Mouse (Mus musculus) liver, adult 2 months (tissue): ENCODE measurements around the gene Il3ra. TPM values are rescaled to one million over a fixed set of nuclear protein-coding genes. Genes with fewer than 3 reads are reported as not detected.

Source experiments
- DNase-seq: peaks from one replicate; pipeline ENCODE4 v3.0.0-alpha.2; 2011; ENCODE audit warnings: low read depth, low spot score; ENCODE audit errors: extremely low read depth
- H3K27ac ChIP-seq: fragments of 200-500 bp; replicated peaks from 2 replicates; pipeline ENCODE4 v1.5.1; 2012; ENCODE audit warnings: low read depth, mild to moderate bottlenecking, control low read depth, inconsistent platforms, low read length; ENCODE audit not compliant: insufficient read depth
- H3K27me3 ChIP-seq: fragments of 200-500 bp; 2 replicates; pipeline ENCODE4 v1.6.1; 2012; ENCODE audit warnings: mild to moderate bottlenecking, moderate library complexity, low read length, inconsistent platforms; ENCODE audit not compliant: control insufficient read depth, insufficient read depth
- H3K36me3 ChIP-seq: fragments of 200-500 bp; 2 replicates; pipeline ENCODE4 v1.6.1; 2012; ENCODE audit warnings: low read length, inconsistent platforms; ENCODE audit not compliant: control insufficient read depth, insufficient read depth
- H3K4me1 ChIP-seq: fragments of 200-500 bp; 2 replicates; pipeline ENCODE4 v1.6.1; 2011; ENCODE audit warnings: low read length; ENCODE audit not compliant: control insufficient read depth, insufficient read depth
- H3K4me3 ChIP-seq: fragments of 200-500 bp; 2 replicates; pipeline ENCODE4 v1.5.1; 2011; ENCODE audit warnings: low read depth, mild to moderate bottlenecking, control low read depth, low read length, moderate library complexity; ENCODE audit not compliant: insufficient read depth
- H3K79me2 ChIP-seq: fragments of 200-500 bp; 2 replicates; pipeline ENCODE4 v1.6.1; 2012; ENCODE audit warnings: inconsistent platforms, mild to moderate bottlenecking, low read length, moderate library complexity; ENCODE audit not compliant: control insufficient read depth, insufficient read depth
- H3K9ac ChIP-seq: fragments of 200-500 bp; 2 replicates; pipeline ENCODE4 v1.6.1; 2012; ENCODE audit warnings: low read depth, mild to moderate bottlenecking, control low read depth, inconsistent platforms, low read length
- CTCF ChIP-seq: fragments of 200-500 bp; IDR thresholded peaks from 2 replicates; pipeline ENCODE4 v1.5.1; 2011; ENCODE audit warnings: low read depth, low read length, control low read depth
- POLR2A ChIP-seq: fragments of 200-500 bp; IDR thresholded peaks from 2 replicates; pipeline ENCODE4 v1.6.1; 2011; ENCODE audit warnings: low read length, control low read depth; ENCODE audit not compliant: insufficient read depth; ENCODE audit errors: extremely low read depth
- WGBS: fragments of 180-500 bp; shearing (Covaris S2); methylation state at CpG from one replicate; pipeline ENCODE4 v1.1.7; 2018; 5-methylcytosine and 5-hydroxymethylcytosine counted together
- polyA plus RNA-seq: library from polyadenylated mRNA; depleted of rRNA; stranded (reverse); fragments of >200 nt; gene quantifications from 2 replicates; pipeline ENCODE4 v1.2.3, GENCODE M21; 2012; rRNA removed
- total RNA-seq: library from RNA; depleted of rRNA; stranded (reverse); fragments of >200 nt; gene quantifications from 2 replicates; pipeline ENCODE4 v1.2.3, GENCODE M21; 2014; rRNA removed

Il3ra gene
- total and polyA plus RNA-seq, 2 experiments: 1.6 to 9.7 TPM

GRCm38 (mm10) chr14:14353740-14354510 is 7.8 kb downstream of the Il3ra start:
- H3K36me3 ChIP-seq: no peaks in the 10 kb centered on the region
- H3K27ac ChIP-seq: no peak overlapping the region
- TF ChIP-seq POLR2A: no peak
- TF ChIP-seq CTCF: no peak
- H3K9ac ChIP-seq: no peak overlapping the region
- H3K79me2 ChIP-seq: no peaks in the 10 kb centered on the region
- H3K27me3 ChIP-seq: no peaks in the 10 kb centered on the region
- no peak overlapping the region for H3K4me3 ChIP-seq
- no peaks in the 10 kb centered on the region for H3K4me1 ChIP-seq
- DNase-seq: no peak
- WGBS: 93% methylated on average over 8 of the region's 8 CpGs

DNA sequence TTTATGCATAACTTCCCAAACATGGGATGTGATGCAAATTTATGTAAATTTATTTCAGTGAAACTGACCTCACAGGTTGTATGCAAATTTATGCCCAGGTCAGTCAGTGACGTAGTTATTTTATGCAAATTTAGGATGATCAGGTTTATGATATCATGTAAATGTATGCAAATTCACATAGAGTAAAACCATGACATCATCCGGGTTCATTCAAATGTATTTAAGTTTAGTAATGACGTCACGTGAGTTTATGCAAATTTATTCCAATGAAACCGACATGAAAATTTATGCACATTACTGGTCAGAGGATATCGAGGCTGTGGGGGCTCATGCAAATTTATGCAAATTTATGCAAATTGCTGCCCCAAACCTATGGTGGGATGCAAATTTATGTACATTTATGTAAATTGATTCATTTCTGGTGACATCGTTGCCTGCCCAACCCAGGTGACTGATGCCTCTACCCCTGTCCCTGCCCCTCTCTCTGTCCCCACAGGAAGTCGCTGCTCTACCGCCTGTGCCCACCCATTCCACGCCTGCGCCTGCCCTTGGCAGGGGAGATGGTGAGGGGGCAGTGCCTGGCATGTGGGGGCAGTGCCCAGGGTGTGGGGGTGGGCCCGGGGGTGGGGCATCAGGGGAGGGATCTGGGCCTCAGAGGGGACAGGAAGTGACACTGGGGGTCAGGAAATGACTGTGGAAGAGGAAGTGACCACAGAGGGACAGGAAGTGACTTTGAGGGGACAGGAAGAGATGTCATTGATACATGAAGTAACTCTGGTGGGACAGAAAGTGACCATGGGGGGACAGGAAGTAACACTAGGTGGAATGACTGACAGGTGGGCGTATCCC is 8.7 kb downstream of the Il3ra start:
- Histone ChIP-seq H3K9ac (no peak overlapping the region), H3K27me3 (no peaks in the 10 kb centered on the region), H3K4me3 (no peak overlapping the region), H3K4me1 (no peaks in the 10 kb centered on the region), H3K36me3 (no peaks in the 10 kb centered on the region), H3K79me2 (no peaks in the 10 kb centered on the region), H3K27ac (no peak overlapping the region)
- TF ChIP-seq CTCF: no peak
- no peak for TF ChIP-seq POLR2A
- no peak for DNase-seq
- 97% methylated on average over 13 of the region's 13 CpGs for WGBS

DNA sequence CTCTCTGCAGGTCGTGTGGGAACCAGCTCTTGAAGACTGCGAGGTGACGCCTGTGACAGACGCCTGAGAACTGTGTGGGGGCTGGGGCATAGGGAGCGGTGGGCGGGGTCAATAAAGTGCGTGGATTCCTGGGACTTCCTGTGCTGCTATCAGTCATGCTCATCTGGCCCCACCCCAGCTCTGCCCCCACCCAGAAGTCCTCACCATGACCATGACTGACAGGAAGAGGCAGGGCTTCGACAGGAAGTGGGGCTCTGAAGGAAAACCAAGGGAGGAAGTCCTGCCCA is 9.2 kb downstream of the Il3ra start:
- no peak for DNase-seq
- no peak overlapping the region for H3K9ac ChIP-seq
- TF ChIP-seq CTCF (no peak), POLR2A (no peak)
- no peaks in the 10 kb centered on the region for H3K27me3 ChIP-seq
- H3K4me1 ChIP-seq: no peaks in the 10 kb centered on the region
- no peaks in the 10 kb centered on the region for H3K79me2 ChIP-seq
- whole genome bisulfite sequencing: 93% methylated on average over 8 of the region's 8 CpGs
- H3K4me3 ChIP-seq: no peak overlapping the region
- no peak overlapping the region for H3K27ac ChIP-seq
- H3K36me3 ChIP-seq: no peaks in the 10 kb centered on the region

GRCm38 (mm10) chr14:14395535-14395934 is 49.5 kb downstream of the Il3ra start:
- TF ChIP-seq CTCF (no peak), POLR2A (no peak)
- Histone ChIP-seq H3K79me2 (no peaks in the 10 kb centered on the region), H3K27me3 (no peaks in the 10 kb centered on the region), H3K27ac (no peak overlapping the region), H3K9ac (no peak overlapping the region), H3K4me1 (no peaks in the 10 kb centered on the region), H3K36me3 (no peaks in the 10 kb centered on the region), H3K4me3 (no peak overlapping the region)
- 95% methylated on average over 1 of the region's 1 CpGs for WGBS
- no peak for DNase-seq

- WGBS: 83% methylated on average over 2 of the region's 2 CpGs
- no peaks in the 10 kb centered on the region for H3K27me3 ChIP-seq
- no peaks in the 10 kb centered on the region for H3K79me2 ChIP-seq
- DNase-seq: no peak
- H3K9ac ChIP-seq: no peak within 1 kb of the TSS
- TF ChIP-seq POLR2A (no peak), CTCF (no peak)
- no peaks in the 10 kb centered on the region for H3K36me3 ChIP-seq
- H3K4me3 ChIP-seq: no peak within 1 kb of the TSS
- no peaks in the 10 kb centered on the region for H3K4me1 ChIP-seq
- H3K27ac ChIP-seq: no peak within 1 kb of the TSS
Observed at GRCm38 (mm10) chr14:14400998-14401397, 54.9 kb downstream of the Il3ra start, which contains the start of gene Olfr721-ps1. Olfr721-ps1 (plus strand) TSS chr14:14401298.

Other genes starting within 250 kb of the Il3ra start
- gene Psmd6, start 225.3 kb upstream of the Il3ra start, total RNA-seq: 120 and 122 TPM in 2 replicates
- 36.6 and 43.5 TPM in 2 replicates for gene Psmd6, start 225.3 kb upstream of the Il3ra start, polyA plus RNA-seq
- gene Olfr720, start 159.4 kb upstream of the Il3ra start, total RNA-seq: not detected in 2 replicates
- gene Olfr720, start 159.4 kb upstream of the Il3ra start, polyA plus RNA-seq: not detected in 2 replicates
- not detected in 2 replicates for gene Olfr31, start 23.4 kb upstream of the Il3ra start, total RNA-seq
- not detected in 2 replicates for gene Olfr31, start 23.4 kb upstream of the Il3ra start, polyA plus RNA-seq
- gene Olfr721-ps1, start 55.0 kb downstream of the Il3ra start, total RNA-seq: not detected in 2 replicates
- not detected in 2 replicates for gene Olfr721-ps1, start 55.0 kb downstream of the Il3ra start, polyA plus RNA-seq